Mouse (Mus musculus): ENCODE measurements around the gene Slc30a6. TPM values are rescaled to one million over a fixed set of nuclear protein-coding genes. Genes with fewer than 3 reads are reported as not detected.

Slc30a6 gene
- 1.2 and 2.8 TPM in 2 replicates for polyA plus RNA-seq (2012; ENCODE audit: low replicate concordance)

DNA sequence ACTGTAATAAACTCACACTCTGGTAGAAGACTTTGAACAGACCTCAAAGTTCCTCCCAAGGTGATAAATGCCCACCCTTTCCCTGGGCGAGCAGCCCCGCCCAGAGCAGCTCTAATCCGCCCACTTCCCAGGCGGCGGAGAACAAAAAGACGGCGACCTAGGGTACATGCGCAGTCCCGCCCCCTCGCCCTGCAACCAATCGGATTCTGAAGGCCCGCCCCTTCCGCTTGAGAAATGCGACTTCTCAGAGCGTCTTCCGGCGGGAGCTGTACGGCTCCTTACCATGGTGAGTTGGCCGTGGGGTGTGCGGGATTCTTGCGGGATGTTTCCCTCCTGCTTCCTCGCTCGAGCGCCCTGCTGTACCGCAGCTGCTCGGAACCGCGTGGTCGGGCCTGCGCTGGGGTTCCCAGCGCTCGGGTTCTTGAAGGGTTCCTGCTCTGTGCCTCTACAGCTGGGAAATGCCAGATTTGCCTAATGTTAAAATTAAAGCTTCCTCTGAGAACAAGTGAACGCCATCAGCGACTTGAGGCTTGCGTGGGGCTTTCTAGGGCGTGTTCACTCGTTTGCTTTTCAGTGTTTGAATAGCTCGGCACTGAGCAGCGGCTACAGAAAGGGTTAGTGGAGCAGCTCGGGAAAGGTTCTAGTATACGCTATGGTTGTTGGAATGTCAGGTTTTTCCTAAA lies at the start of gene Slc30a6:
Slc30a6 (plus strand) TSS at position 226 of the 683 bp plus-strand sequence.

DNA sequence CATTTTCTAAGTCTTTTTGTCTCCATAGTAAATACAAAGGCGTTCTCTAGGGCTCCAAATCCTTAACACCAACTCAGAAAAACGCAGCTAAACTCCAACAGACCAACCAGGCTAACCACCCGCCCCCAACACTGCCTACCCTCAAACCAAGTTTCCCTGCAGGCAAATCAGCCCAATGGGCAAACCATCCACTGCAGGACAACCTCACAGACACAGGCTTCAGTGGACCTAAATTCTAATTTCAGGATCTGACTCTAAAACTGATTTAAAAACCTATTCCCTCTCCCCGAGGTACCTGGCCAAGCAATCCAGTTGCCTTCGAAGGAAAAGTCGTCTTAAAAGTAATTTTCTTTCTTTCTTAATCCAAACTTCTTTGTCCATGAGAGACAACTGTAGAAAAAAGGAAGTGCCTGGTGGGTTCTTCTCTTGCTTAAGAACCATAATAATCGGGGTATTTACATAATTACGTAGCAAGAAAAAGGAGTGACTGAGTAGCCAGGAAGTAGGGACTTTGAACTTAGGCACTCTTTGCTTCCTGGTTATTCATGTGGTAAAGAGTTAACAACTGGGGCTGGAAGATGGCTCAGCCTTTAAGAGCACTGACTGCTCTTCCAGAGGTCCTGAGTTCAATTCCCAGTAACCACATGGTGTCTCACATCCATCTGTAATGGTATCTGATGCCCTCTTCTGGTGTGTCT lies 63.5 kb downstream of the Slc30a6 start, which contains the start of gene Nlrc4:
Nlrc4 (minus strand) TSS at position 432 of the 698 bp plus-strand sequence.

Other genes with a start within 250 kb of the Slc30a6 start
- gene Memo1, start 100.1 kb upstream of the Slc30a6 start, polyA plus RNA-seq (2012; ENCODE audit: low replicate concordance), result 16.8 and 25.5 TPM in 2 replicates
- gene Dpy30, start 71.7 kb upstream of the Slc30a6 start, polyA plus RNA-seq (2012; ENCODE audit: low replicate concordance), result 30.5 and 50.2 TPM in 2 replicates
- gene Spast, start 56.6 kb upstream of the Slc30a6 start, polyA plus RNA-seq (2012; ENCODE audit: low replicate concordance), result 15.0 and 18.9 TPM in 2 replicates
- gene Nlrc4, start 63.5 kb downstream of the Slc30a6 start, polyA plus RNA-seq (2012; ENCODE audit: low replicate concordance), result 0.09 and 0.25 TPM in 2 replicates
- gene Yipf4, start 93.9 kb downstream of the Slc30a6 start, polyA plus RNA-seq (2012; ENCODE audit: low replicate concordance), result 43.8 and 53.5 TPM in 2 replicates
- gene Birc6, start 132.7 kb downstream of the Slc30a6 start, polyA plus RNA-seq (2012; ENCODE audit: low replicate concordance), result 31.9 and 39.5 TPM in 2 replicates

Data from leukemia stem cell, adult 10-12 weeks (primary cell).